Mouse (Mus musculus) lung, embryonic 15.5 days (tissue): ENCODE results near the gene Rora. TPM values are rescaled to one million over a fixed set of nuclear protein-coding genes. Genes with fewer than 3 reads are reported as not detected.

Experiments used
- ATAC-seq: fragments of 200-750 bp; cut with Nextera tagmentation; 2 replicates; pipeline ENCODE4 v1.8.0; 2017; ENCODE audit warnings: moderate number of reproducible peaks, borderline replicate concordance; ENCODE audit not compliant: low FRiP score, low TSS enrichment; ENCODE audit errors: extremely low read depth
- H3K27ac ChIP-seq: fragments of 300-500 bp; sonication (generic); 2 replicates; pipeline ENCODE4 v1.5.1; 2015; ENCODE audit warnings: moderate library complexity, mild to moderate bottlenecking, inconsistent platforms
- H3K27me3 ChIP-seq: fragments of 300-500 bp; sonication (generic); 2 replicates; pipeline ENCODE4 v1.6.1; 2015; ENCODE audit warnings: inconsistent platforms
- H3K36me3 ChIP-seq: fragments of 300-500 bp; sonication (generic); 2 replicates; pipeline ENCODE4 v1.6.1; 2015; ENCODE audit warnings: inconsistent platforms
- H3K4me1 ChIP-seq: fragments of 300-500 bp; sonication (generic); 2 replicates; pipeline ENCODE4 v1.6.1; 2015; ENCODE audit warnings: inconsistent platforms
- H3K4me2 ChIP-seq: fragments of 300-500 bp; sonication (generic); 2 replicates; pipeline ENCODE4 v1.6.1; 2015; ENCODE audit warnings: inconsistent platforms, mild to moderate bottlenecking, moderate library complexity
- H3K4me3 ChIP-seq: fragments of 300-500 bp; sonication (generic); 2 replicates; pipeline ENCODE4 v1.5.1; 2015; ENCODE audit warnings: mild to moderate bottlenecking, inconsistent platforms
- H3K9ac ChIP-seq: fragments of 300-500 bp; sonication (generic); 2 replicates; pipeline ENCODE4 v1.6.1; 2015; ENCODE audit warnings: inconsistent platforms
- H3K9me3 ChIP-seq: fragments of 300-500 bp; sonication (generic); 2 replicates; pipeline ENCODE4 v1.6.1; 2016; ENCODE audit warnings: inconsistent platforms
- WGBS: fragments of 180-500 bp; shearing (Covaris S2); methylation state at CpG from one replicate; pipeline ENCODE4 v1.1.7; 2015; 5-methylcytosine and 5-hydroxymethylcytosine counted together
- polyA plus RNA-seq: library from polyadenylated mRNA; unstranded; fragments of >200 nt; fragmentation: Nextera tagmentation; extraction: Ambion mirVana; gene quantifications from 2 replicates; pipeline ENCODE4 v1.2.1, GENCODE M21; 2015

The Rora gene
- polyA plus RNA-seq, 1 experiment from 2014 or later: 6.9 TPM

DNA sequence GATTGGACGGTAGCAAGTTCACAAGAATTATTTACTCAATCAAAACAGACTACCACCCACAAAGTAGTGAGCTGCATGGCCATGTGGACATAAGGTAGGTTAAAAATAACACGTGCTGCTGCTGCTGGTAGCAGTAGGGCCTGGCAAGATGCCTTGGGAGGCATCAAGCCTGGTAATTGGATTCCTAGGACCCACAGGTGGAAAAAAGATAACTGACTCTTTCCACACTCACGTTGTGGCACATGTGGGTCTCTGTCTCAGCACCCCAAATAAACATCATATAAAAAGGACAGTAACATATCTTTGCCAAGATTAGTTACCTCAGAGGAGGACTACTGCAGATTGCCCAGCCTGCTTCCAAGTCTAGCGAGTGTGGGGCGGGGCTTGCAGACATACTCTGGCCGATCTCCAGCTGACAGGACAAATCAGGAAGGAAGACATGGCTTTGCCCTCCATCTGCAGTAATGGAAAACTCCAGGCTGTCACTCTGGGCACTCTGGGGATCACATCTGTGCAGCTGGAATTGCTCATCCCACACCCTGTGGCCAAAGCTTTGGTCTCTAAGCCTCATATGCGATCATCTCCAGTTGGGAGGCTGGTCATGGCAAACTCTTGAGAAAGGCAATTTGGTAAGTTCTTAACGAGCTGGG, 71.2 kb downstream of the Rora start:
- no peak overlapping the region for H3K9ac ChIP-seq
- no peaks in the 10 kb centered on the region for H3K36me3 ChIP-seq
- H3K27ac ChIP-seq: 0 out of 2 replicates have a peak overlapping the region, but pooled peaks have one; percentile 19
- H3K27me3 ChIP-seq: no peaks in the 10 kb centered on the region
- no peak overlapping the region for H3K4me2 ChIP-seq
- no peak overlapping the region for H3K4me3 ChIP-seq
- peak; percentile 70 for ATAC-seq
- H3K4me1 ChIP-seq: 0 out of 2 replicates have a peak, but pooled peaks cover 5% of the 10 kb centered on the region
- no peaks in the 10 kb centered on the region for H3K9me3 ChIP-seq
- WGBS: 46% methylated on average over 8 of the region's 8 CpGs

DNA sequence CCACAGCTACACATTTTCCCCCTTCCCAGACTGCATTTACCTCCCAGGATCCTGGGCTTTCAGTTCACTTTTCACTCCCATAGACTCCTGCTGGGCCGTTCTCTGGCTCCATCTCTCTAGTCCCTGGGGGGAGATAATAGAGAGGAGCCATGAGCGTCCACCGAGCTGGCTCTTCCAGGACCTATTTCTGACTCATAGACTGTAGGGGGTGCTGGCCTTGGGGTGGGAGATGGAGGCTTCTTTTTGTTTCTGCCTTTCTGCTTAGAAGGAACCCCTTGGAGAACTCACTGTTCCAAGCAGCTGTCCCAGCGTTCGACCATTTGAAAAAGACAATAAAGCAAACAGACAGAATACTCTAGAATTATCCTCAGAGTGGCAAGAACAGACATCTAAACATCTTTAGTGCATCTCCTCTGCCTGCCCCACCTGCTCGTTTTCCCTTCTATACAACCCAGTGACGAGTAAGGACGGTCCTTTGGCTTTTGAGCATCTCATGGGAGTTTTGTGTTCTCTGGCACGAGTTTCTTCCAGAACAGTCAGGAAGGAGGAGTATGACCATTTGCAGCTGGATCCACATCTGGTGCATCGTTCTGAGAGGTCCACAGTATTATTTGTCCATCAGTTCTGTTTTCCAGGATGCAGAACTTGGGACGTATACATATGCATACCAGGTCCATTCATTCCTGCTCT, 73.7 kb downstream of the Rora start:
- Histone ChIP-seq H3K36me3 (no peaks in the 10 kb centered on the region), H3K4me2 (no peak overlapping the region), H3K27ac (no peak overlapping the region), H3K9ac (no peak overlapping the region), H3K4me3 (no peak overlapping the region), H3K9me3 (no peaks in the 10 kb centered on the region), H3K4me1 (0 out of 2 replicates have a peak, but pooled peaks cover 5% of the 10 kb centered on the region), H3K27me3 (no peaks in the 10 kb centered on the region)
- no peak for ATAC-seq
- WGBS: 83% methylated on average over 11 of the region's 11 CpGs

DNA sequence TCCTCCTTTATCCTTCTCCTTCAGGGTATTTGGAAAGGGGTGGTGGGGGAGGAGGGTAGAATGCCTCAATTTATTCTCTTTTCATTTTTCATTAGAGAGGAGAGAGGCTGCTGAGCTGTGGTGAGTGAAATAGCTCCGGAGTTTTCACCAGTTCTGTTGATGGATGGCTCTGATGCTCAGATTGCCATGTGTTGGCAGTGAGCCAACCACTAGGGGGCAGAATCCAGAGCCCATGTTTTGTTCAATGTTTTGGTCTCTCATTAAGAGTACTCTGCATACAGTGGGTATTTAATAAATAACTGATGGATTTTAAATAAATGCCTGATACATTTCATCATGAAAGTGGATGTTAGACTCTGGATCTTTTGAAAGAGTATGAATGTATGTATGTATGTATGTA, 77.9 kb downstream of the Rora start:
- Histone ChIP-seq H3K36me3 (no peaks in the 10 kb centered on the region), H3K27me3 (no peaks in the 10 kb centered on the region), H3K4me3 (no peak overlapping the region), H3K4me1 (no peaks in the 10 kb centered on the region), H3K9ac (no peak overlapping the region), H3K27ac (no peak overlapping the region), H3K9me3 (no peaks in the 10 kb centered on the region), H3K4me2 (no peak overlapping the region)
- no peak for ATAC-seq
- 52% methylated on average over 1 of the region's 1 CpGs for WGBS

DNA sequence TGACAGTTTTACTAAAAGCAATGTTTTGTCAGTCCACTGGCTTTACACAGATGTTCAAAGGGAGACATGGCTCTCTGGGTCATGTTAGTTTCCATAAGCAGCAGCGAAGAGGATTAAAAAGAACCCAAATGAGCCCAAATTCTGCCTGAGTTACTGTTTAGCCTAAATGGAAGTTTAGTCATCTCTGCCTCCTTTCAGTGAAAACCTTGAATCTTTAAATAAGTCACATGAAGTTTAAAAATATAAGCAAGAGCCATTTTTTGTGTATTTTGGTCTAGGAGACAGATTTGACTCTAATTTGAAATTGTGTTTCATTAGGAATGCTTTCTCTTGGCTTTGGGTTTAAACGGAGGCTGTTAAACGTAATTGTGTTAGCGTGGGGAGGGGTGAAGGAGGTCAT, 79.3 kb downstream of the Rora start:
- H3K27ac ChIP-seq: no peak overlapping the region
- no peak for ATAC-seq
- H3K36me3 ChIP-seq: no peaks in the 10 kb centered on the region
- no peak overlapping the region for H3K4me2 ChIP-seq
- H3K27me3 ChIP-seq: no peaks in the 10 kb centered on the region
- no peak overlapping the region for H3K9ac ChIP-seq
- H3K9me3 ChIP-seq: no peaks in the 10 kb centered on the region
- H3K4me1 ChIP-seq: no peaks in the 10 kb centered on the region
- WGBS: 81% methylated on average over 4 of the region's 4 CpGs
- H3K4me3 ChIP-seq: no peak overlapping the region

DNA sequence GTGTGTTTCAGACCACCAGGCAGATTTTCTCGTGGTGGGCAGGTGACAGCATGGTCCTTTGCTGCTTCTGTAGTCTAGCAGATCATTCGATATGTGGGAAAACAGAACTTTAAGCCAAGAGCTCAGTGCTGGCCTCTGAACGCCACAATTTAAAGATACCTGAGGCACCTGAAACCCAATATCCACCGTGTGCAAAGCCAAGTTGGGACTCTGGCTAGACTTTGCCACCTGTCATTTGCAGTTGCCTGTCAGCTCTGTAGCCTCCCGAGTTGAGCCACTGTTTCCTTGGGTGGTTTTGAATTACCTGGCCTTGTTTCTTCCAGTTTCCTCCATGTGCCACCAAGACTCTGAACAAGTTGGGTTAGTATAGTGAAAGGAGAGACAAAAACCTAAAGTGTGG, 82.3 kb downstream of the Rora start:
- Histone ChIP-seq H3K27me3 (no peaks in the 10 kb centered on the region), H3K4me3 (no peak overlapping the region), H3K4me2 (no peak overlapping the region), H3K9ac (no peak overlapping the region), H3K27ac (no peak overlapping the region), H3K9me3 (no peaks in the 10 kb centered on the region), H3K36me3 (no peaks in the 10 kb centered on the region), H3K4me1 (no peaks in the 10 kb centered on the region)
- ATAC-seq: no peak
- WGBS: 81% methylated on average over 5 of the region's 5 CpGs

DNA sequence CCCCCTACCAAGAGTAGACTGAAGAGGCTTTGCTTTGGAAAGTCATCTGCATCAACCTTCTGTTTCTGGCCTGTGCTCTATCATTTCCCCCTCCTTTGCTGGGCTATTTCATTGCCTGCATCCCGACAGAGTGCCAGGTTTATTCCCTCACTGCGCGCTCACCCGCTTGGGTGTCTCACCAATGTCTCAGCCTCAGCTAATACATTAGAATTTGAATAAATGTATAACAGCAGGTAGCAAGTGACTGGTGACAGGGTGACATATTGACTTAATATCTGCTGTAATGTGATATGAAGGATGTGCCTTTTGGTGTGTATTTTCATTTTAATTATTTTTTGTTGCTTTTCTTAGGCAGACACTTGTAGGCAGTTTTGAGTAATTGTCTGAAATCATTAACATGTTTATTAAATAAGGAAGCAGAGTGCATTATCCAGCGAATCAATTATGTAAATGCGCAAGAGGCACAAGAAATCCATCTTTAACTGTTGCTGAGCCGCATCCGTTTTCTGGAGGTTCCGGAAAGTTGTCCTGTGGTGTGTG, 83.7 kb downstream of the Rora start:
- no peak for ATAC-seq
- H3K4me3 ChIP-seq: no peak overlapping the region
- no peaks in the 10 kb centered on the region for H3K9me3 ChIP-seq
- no peak overlapping the region for H3K27ac ChIP-seq
- H3K27me3 ChIP-seq: no peaks in the 10 kb centered on the region
- WGBS: 81% methylated on average over 9 of the region's 9 CpGs
- no peak overlapping the region for H3K4me2 ChIP-seq
- no peaks in the 10 kb centered on the region for H3K4me1 ChIP-seq
- H3K9ac ChIP-seq: no peak overlapping the region
- H3K36me3 ChIP-seq: no peaks in the 10 kb centered on the region

DNA sequence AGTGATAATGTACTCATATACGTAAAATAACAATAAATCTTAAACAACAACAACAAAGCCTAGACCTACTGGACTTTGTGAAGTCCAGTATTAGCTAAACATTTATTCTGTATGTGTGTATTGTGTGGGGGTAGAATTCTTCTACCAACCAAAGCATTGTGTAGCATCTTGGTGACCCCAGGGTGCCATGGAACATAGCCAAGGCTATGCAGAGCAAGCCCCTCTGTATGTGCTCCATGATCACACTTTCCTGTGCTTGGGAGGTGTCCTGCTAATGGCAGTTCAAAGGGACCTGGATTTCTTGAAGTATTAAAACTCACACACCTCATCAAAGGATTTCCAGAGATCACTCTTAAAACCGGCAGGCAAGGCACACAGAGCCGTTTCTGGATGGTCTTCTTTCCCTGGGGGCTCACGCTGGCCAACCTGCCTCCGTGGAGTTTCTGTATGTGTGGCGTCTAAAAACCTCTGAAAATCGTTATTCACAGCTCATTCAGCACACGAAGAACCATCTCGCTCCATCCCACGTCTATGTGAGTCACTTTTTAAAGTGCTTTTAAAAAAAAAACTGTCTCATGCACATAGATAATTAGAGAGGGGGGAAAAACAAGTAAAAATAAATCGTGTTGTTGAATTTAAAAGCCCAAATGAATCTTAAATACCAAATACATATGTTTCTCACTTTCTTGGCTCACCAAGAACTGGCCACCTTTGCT, 92.5 kb downstream of the Rora start:
- H3K4me1 ChIP-seq: no peaks in the 10 kb centered on the region
- no peaks in the 10 kb centered on the region for H3K27me3 ChIP-seq
- H3K9me3 ChIP-seq: no peaks in the 10 kb centered on the region
- H3K36me3 ChIP-seq: no peaks in the 10 kb centered on the region
- H3K27ac ChIP-seq: no peak overlapping the region
- WGBS: 59% methylated on average over 11 of the region's 11 CpGs
- no peak overlapping the region for H3K4me2 ChIP-seq
- no peak overlapping the region for H3K9ac ChIP-seq
- no peak overlapping the region for H3K4me3 ChIP-seq
- no peak for ATAC-seq

DNA sequence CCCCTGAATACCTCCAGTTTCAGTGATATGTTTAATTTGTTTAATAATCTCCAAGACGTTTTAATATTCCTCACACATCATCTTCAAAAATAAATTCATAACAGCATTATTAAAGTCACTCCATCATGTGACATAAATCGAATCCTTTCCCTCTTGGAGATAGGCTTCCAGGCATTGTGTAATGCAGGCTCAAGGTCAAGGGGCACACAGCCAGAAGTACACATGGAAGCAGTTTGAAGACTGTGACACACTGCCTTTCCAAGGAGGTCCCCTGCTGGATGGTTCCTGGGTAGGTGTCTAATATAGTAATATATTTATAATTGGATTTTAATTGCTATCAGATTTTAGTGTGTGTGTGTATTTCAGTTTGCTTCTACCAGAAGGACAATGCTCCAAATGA, 103.4 kb downstream of the Rora start:
- Histone ChIP-seq H3K9ac (no peak overlapping the region), H3K4me2 (no peak overlapping the region), H3K27me3 (no peaks in the 10 kb centered on the region), H3K4me1 (0 out of 2 replicates have a peak, but pooled peaks cover 3% of the 10 kb centered on the region), H3K27ac (no peak overlapping the region), H3K9me3 (no peaks in the 10 kb centered on the region), H3K4me3 (no peak overlapping the region), H3K36me3 (no peaks in the 10 kb centered on the region)
- ATAC-seq: no peak
- 27% methylated on average over 2 of the region's 2 CpGs for WGBS

DNA sequence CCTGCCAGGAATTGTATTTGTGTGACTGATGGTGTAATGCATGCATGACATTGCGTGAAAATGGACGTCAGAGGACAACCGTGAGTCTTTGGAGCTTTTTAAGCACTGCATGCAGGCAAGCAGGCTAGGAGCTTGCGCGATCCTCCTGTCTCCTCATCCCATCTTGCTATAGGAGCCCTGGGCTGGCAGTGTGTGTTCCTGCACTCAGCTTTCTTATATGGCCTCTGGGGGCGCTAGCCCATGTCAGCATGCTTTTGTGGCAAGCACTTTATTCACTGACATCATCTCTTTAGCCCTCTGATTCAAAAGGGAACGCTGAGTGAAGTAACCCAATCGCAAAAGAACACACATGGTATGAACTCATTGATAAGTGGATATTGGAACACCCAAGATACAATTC, 105.7 kb downstream of the Rora start:
- H3K9me3 ChIP-seq: no peaks in the 10 kb centered on the region
- H3K9ac ChIP-seq: no peak overlapping the region
- no peaks in the 10 kb centered on the region for H3K27me3 ChIP-seq
- no peak for ATAC-seq
- no peaks in the 10 kb centered on the region for H3K36me3 ChIP-seq
- 0 out of 2 replicates have a peak, but pooled peaks cover 3% of the 10 kb centered on the region for H3K4me1 ChIP-seq
- H3K27ac ChIP-seq: no peak overlapping the region
- no peak overlapping the region for H3K4me2 ChIP-seq
- WGBS: 71% methylated on average over 8 of the region's 8 CpGs
- H3K4me3 ChIP-seq: no peak overlapping the region

DNA sequence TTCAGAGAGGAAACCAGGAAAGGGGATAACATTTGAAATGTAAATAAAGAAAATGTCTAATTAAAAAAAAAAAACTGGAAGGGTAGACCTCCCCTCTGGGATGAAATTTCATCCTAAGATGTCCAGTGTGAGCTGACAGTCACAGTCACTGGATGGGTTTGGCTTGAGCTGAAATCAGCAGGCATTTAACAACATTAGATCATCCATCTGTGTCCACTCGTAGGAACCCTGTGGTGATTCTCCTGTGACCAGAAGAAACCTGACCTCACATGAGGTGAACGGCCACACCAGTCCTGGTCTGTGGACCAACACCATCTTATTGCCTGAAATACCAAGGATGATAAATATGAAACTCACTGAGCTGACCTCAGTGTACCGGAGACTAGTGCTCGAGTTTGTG, 106.7 kb downstream of the Rora start:
- 0 out of 2 replicates have a peak, but pooled peaks cover 3% of the 10 kb centered on the region for H3K4me1 ChIP-seq

DNA sequence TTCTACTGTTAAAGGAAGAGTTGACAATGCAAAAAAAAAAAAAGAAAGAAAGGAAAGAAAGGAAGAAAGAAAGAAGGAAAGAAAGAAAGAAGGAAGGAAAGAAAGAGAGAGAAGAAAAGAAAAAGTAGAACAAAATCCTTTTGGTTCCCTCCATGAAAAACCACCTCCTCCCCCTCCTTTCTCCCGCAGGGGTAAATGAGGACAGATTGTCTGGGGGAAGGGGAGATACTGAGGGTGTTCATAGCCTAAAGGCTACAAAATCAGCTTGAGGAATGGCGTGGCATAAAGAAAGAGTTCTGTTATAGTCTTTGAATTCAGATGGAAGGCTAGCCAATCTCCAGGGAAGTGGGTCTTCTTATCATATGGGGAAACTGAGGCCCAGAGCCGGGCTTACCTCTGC, 107.3 kb downstream of the Rora start:
- Histone ChIP-seq H3K36me3 (no peaks in the 10 kb centered on the region), H3K9me3 (no peaks in the 10 kb centered on the region), H3K4me1 (0 out of 2 replicates have a peak, but pooled peaks cover 3% of the 10 kb centered on the region), H3K27me3 (no peaks in the 10 kb centered on the region), H3K4me3 (no peak overlapping the region), H3K9ac (no peak overlapping the region), H3K4me2 (no peak overlapping the region), H3K27ac (no peak overlapping the region)
- WGBS: 80% methylated on average over 3 of the region's 3 CpGs
- no peak for ATAC-seq

More for the DNA sequence above, 106.7 kb downstream of the Rora start:
- H3K9ac ChIP-seq: no peak overlapping the region
- no peaks in the 10 kb centered on the region for H3K9me3 ChIP-seq
- no peaks in the 10 kb centered on the region for H3K27me3 ChIP-seq
- no peaks in the 10 kb centered on the region for H3K36me3 ChIP-seq
- 73% methylated on average over 4 of the region's 4 CpGs for WGBS
- ATAC-seq: no peak
- no peak overlapping the region for H3K4me2 ChIP-seq
- no peak overlapping the region for H3K4me3 ChIP-seq
- no peak overlapping the region for H3K27ac ChIP-seq

DNA sequence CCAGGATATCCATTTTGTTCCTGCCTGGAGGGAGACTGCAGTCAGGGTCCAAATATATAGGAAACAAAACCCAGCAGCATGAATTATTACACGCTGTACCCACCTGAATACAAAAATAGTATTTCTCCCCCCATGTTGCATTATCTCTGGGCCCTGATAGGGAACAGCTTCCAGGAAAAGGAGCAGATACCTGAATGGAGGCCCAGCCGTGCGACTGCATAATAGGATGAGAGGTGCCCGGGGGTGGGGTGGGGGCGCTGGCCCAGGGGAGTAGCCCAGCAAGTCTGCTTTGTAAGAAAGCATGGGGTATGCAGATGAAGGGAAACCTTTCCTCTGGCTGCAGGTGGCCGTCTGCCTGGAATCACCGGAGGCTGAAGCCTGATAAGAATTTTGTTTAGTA, 108.1 kb downstream of the Rora start:
- ATAC-seq: no peak
- Histone ChIP-seq H3K36me3 (no peaks in the 10 kb centered on the region), H3K4me2 (no peak overlapping the region), H3K9ac (no peak overlapping the region), H3K4me3 (no peak overlapping the region), H3K9me3 (no peaks in the 10 kb centered on the region), H3K4me1 (0 out of 2 replicates have a peak, but pooled peaks cover under 1% of the 10 kb centered on the region), H3K27me3 (no peaks in the 10 kb centered on the region), H3K27ac (no peak overlapping the region)
- WGBS: 42% methylated on average over 7 of the region's 7 CpGs
